Mouse (Mus musculus) CD8-positive naive resting alpha-beta T cell, adult 57 days (primary cell): Measurements from ENCODE around the gene Atp2c2. TPM values are rescaled to one million over a fixed set of nuclear protein-coding genes. Genes with fewer than 3 reads are reported as not detected.

ENCODE experiments used
- total RNA-seq: library from RNA; stranded (reverse); gene quantifications from one replicate; pipeline ENCODE4 v1.2.4, GENCODE M21; 2023

Gene Atp2c2
- not detected for total RNA-seq

DNA sequence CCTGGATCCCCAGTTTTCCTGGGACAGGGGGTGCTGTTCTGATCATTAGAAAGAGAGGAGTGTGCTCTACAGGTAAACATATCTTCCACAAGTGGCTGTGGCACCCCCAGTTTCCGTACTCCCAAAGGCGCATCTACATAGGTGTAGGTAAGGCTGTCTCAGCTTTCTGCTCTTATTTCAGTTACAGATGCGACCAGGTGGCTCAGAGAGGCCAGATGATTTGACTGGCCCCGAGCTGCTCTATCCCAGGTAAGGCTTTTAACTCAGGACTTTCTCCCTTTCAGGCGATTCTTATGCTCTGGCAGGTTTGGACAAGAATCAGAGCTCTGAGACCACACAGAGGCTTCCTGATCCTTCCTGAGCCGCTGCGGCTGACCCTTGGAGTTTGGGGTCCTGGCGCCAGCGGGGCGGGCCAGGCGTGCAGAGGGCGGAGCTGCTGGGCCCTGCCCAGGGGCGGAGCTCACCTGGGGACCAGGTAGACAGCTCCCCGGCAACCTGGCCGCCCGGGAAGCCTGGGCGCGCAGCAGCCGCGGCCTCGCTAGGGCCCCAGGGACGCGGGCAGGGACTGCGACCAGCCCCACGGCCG, at the start of gene Atp2c2:
Gene Atp2c2 (plus strand): TSS at position 461 of the 586 bp plus-strand sequence.

GRCm38 (mm10) chr8:119666219-119666951, 33.4 kb upstream of the Atp2c2 start, which contains the start of gene Wfdc1:
Gene Wfdc1, plus strand, starts transcription at chr8:119666365.

GRCm38 (mm10) chr8:119778263-119778662, 78.5 kb downstream of the Atp2c2 start, which contains the start of gene Tldc1:
Gene Tldc1, minus strand, starts transcription at chr8:119778416.

Other genes with a start within 250 kb of the Atp2c2 start
- 1.4 TPM for gene Slc38a8, start 198.3 kb upstream of the Atp2c2 start, total RNA-seq
- 130 TPM for gene Mbtps1, start 141.3 kb upstream of the Atp2c2 start, total RNA-seq
- 60.2 TPM for gene Hsdl1, start 124.8 kb upstream of the Atp2c2 start, total RNA-seq
- not detected for gene Dnaaf1, start 124.8 kb upstream of the Atp2c2 start, total RNA-seq
- gene Taf1c, start 94.8 kb upstream of the Atp2c2 start, total RNA-seq, result 19.8 TPM
- not detected for gene Adad2, start 87.3 kb upstream of the Atp2c2 start, total RNA-seq
- not detected for gene Kcng4, start 64.3 kb upstream of the Atp2c2 start, total RNA-seq
- not detected for gene Wfdc1, start 33.6 kb upstream of the Atp2c2 start, total RNA-seq
- gene Tldc1, start 78.4 kb downstream of the Atp2c2 start, total RNA-seq, result 3.2 TPM
- 573 TPM for gene Cotl1, start 140.5 kb downstream of the Atp2c2 start, total RNA-seq
- gene Klhl36, start 162.3 kb downstream of the Atp2c2 start, total RNA-seq, result 12.0 TPM
- gene Usp10, start 210.4 kb downstream of the Atp2c2 start, total RNA-seq, result 118 TPM
- gene Gm20388, start 210.8 kb downstream of the Atp2c2 start, total RNA-seq, result 14.0 TPM